Mouse (Mus musculus) hindbrain, embryonic 11.5 days (tissue): Measurements from ENCODE around the gene Ltbr. TPM values are rescaled to one million over a fixed set of nuclear protein-coding genes. Genes with fewer than 3 reads are reported as not detected.

Source experiments
- ATAC-seq: fragments of 200-750 bp; cut with Nextera tagmentation; 2 replicates; pipeline ENCODE4 v1.8.0; 2017; ENCODE audit warnings: mild to moderate bottlenecking, moderate TSS enrichment, moderate library complexity; ENCODE audit not compliant: low FRiP score
- DNase-seq: peaks from one replicate; pipeline ENCODE4 v3.0.0-alpha.2; 2015; ENCODE audit warnings: low spot score
- H3K27ac ChIP-seq: fragments of 300-500 bp; sonication (generic); 2 replicates; pipeline ENCODE4 v1.5.1; 2014; ENCODE audit warnings: mild to moderate bottlenecking, low read depth, low read length
- H3K27me3 ChIP-seq: fragments of 300-500 bp; sonication (generic); 2 replicates; pipeline ENCODE4 v1.6.1; 2014; ENCODE audit warnings: mild to moderate bottlenecking, low read length, moderate library complexity, mixed read lengths; ENCODE audit not compliant: control insufficient read depth, insufficient read depth
- H3K36me3 ChIP-seq: fragments of 300-500 bp; sonication (generic); 2 replicates; pipeline ENCODE4 v1.6.1; 2014; ENCODE audit warnings: mild to moderate bottlenecking, low read length, moderate library complexity, mixed read lengths; ENCODE audit not compliant: control insufficient read depth, insufficient read depth
- H3K4me1 ChIP-seq: fragments of 300-500 bp; sonication (generic); replicated peaks from 2 replicates; pipeline ENCODE4 v1.6.1; 2014; ENCODE audit warnings: low read length, mixed read lengths; ENCODE audit not compliant: control insufficient read depth, insufficient read depth
- H3K4me2 ChIP-seq: fragments of 300-500 bp; sonication (generic); replicated peaks from 2 replicates; pipeline ENCODE4 v1.6.1; 2014; ENCODE audit warnings: mild to moderate bottlenecking, low read depth, low read length
- H3K4me3 ChIP-seq: fragments of 300-500 bp; sonication (generic); 2 replicates; pipeline ENCODE4 v1.5.1; 2014; ENCODE audit warnings: low read depth, low read length
- H3K9ac ChIP-seq: fragments of 300-500 bp; sonication (generic); 2 replicates; pipeline ENCODE4 v1.6.1; 2014; ENCODE audit warnings: low read depth, low read length
- H3K9me3 ChIP-seq: fragments of 300-500 bp; sonication (generic); 2 replicates; pipeline ENCODE4 v1.6.1; 2016; ENCODE audit warnings: low read length; ENCODE audit not compliant: control insufficient read depth
- WGBS: fragments of 180-500 bp; shearing (Covaris S2); extraction: QIAGEN DNeasy Blood & Tissue Kit; methylation state at CpG from one replicate; pipeline ENCODE4 v1.1.7; 2014; 5-methylcytosine and 5-hydroxymethylcytosine counted together
- polyA plus RNA-seq: library from polyadenylated mRNA; unstranded; fragments of >200 nt; fragmentation: Nextera tagmentation; extraction: Ambion mirVana; gene quantifications from 2 replicates; pipeline ENCODE4 v1.2.1, GENCODE M21; 2014

Gene Ltbr
- polyA plus RNA-seq, 1 experiment from 2014 or later, result 17.9 TPM

GRCm38 (mm10) chr6:125338791-125339660 is 25.3 kb upstream of the Ltbr start:
- H3K4me2 ChIP-seq, result no peak overlapping the region
- no peak overlapping the region for H3K9ac ChIP-seq
- no peaks in the 10 kb centered on the region for H3K9me3 ChIP-seq
- DNase-seq (no peak), ATAC-seq (no peak)
- no peaks in the 10 kb centered on the region for H3K27me3 ChIP-seq
- no peak overlapping the region for H3K27ac ChIP-seq
- H3K4me3 ChIP-seq, result no peak overlapping the region
- H3K36me3 ChIP-seq, result no peaks in the 10 kb centered on the region
- 76% methylated on average over 9 of the region's 9 CpGs for WGBS
- H3K4me1 ChIP-seq, result peaks cover 2% of the 10 kb centered on the region; the same call in 1 of the 2 replicates

GRCm38 (mm10) chr6:125334356-125334755 is 20.7 kb upstream of the Ltbr start:
- H3K27ac ChIP-seq, result no peak overlapping the region
- no peak overlapping the region for H3K4me2 ChIP-seq
- no peaks in the 10 kb centered on the region for H3K36me3 ChIP-seq
- H3K4me1 ChIP-seq, result no peaks in the 10 kb centered on the region
- no peaks in the 10 kb centered on the region; the same call in 1 of the 2 replicates for H3K27me3 ChIP-seq
- H3K9ac ChIP-seq, result no peak overlapping the region
- WGBS, result 78% methylated on average over 2 of the region's 2 CpGs
- DNase-seq (no peak), ATAC-seq (no peak)
- no peaks in the 10 kb centered on the region for H3K9me3 ChIP-seq
- H3K4me3 ChIP-seq, result no peak overlapping the region

GRCm38 (mm10) chr6:125333112-125333899 is 19.6 kb upstream of the Ltbr start:
- Histone ChIP-seq H3K27ac (no peak overlapping the region), H3K9me3 (no peaks in the 10 kb centered on the region), H3K4me3 (no peak overlapping the region), H3K4me2 (no peak overlapping the region), H3K4me1 (no peaks in the 10 kb centered on the region), H3K36me3 (no peaks in the 10 kb centered on the region), H3K9ac (no peak overlapping the region), H3K27me3 (no peaks in the 10 kb centered on the region; the same call in 1 of the 2 replicates)
- WGBS, result 74% methylated on average over 14 of the region's 14 CpGs
- ATAC-seq (no peak), DNase-seq (no peak)

GRCm38 (mm10) chr6:125330626-125331326 is 17.1 kb upstream of the Ltbr start:
- WGBS, result under 1% methylated on average over 39 of the region's 39 CpGs
- peak overlapping the region; percentile 51 for H3K9ac ChIP-seq
- no peak overlapping the region for H3K27ac ChIP-seq
- no peaks in the 10 kb centered on the region for H3K4me1 ChIP-seq
- peak overlapping the region; percentile 83 for H3K4me2 ChIP-seq
- no peaks in the 10 kb centered on the region for H3K36me3 ChIP-seq
- DNase-seq (peak; percentile 87), ATAC-seq (peak; percentile 92)
- H3K9me3 ChIP-seq, result no peaks in the 10 kb centered on the region
- H3K4me3 ChIP-seq, result peak overlapping the region; percentile 47
- H3K27me3 ChIP-seq, result no peaks in the 10 kb centered on the region; the same call in 1 of the 2 replicates

GRCm38 (mm10) chr6:125328243-125328642 is 14.6 kb upstream of the Ltbr start:
- Histone ChIP-seq H3K9ac (no peak overlapping the region), H3K27me3 (peaks cover 2% of the 10 kb centered on the region; the same call in 1 of the 2 replicates), H3K27ac (no peak overlapping the region), H3K4me3 (no peak overlapping the region), H3K4me2 (no peak overlapping the region), H3K36me3 (no peaks in the 10 kb centered on the region), H3K9me3 (no peaks in the 10 kb centered on the region), H3K4me1 (no peaks in the 10 kb centered on the region)
- ATAC-seq (no peak), DNase-seq (no peak)
- WGBS, result 86% methylated on average over 5 of the region's 5 CpGs

GRCm38 (mm10) chr6:125325337-125325736 is 11.7 kb upstream of the Ltbr start:
- H3K36me3 ChIP-seq, result no peaks in the 10 kb centered on the region
- no peak overlapping the region for H3K9ac ChIP-seq
- H3K4me1 ChIP-seq, result no peaks in the 10 kb centered on the region; the same call in 1 of the 2 replicates
- ATAC-seq (no peak), DNase-seq (no peak)
- H3K4me3 ChIP-seq, result no peak overlapping the region
- no peak overlapping the region for H3K4me2 ChIP-seq
- H3K27ac ChIP-seq, result no peak overlapping the region
- WGBS, result 64% methylated on average over 6 of the region's 6 CpGs
- peaks cover 28% of the 10 kb centered on the region for H3K27me3 ChIP-seq
- no peaks in the 10 kb centered on the region for H3K9me3 ChIP-seq

- no peaks in the 10 kb centered on the region; the same call in 1 of the 2 replicates for H3K4me1 ChIP-seq
- no peak overlapping the region for H3K4me2 ChIP-seq
- ATAC-seq (no peak), DNase-seq (no peak)
- H3K27ac ChIP-seq, result no peak overlapping the region
- no peak overlapping the region for H3K4me3 ChIP-seq
- no peaks in the 10 kb centered on the region for H3K36me3 ChIP-seq
- no peaks in the 10 kb centered on the region for H3K9me3 ChIP-seq
- H3K27me3 ChIP-seq, result peaks cover 34% of the 10 kb centered on the region
- no peak overlapping the region for H3K9ac ChIP-seq
- WGBS, result 70% methylated on average over 6 of the region's 6 CpGs
Measured at GRCm38 (mm10) chr6:125323547-125323946, 9.9 kb upstream of the Ltbr start.

- H3K4me2 ChIP-seq, result no peak overlapping the region
- H3K27me3 ChIP-seq, result peaks cover 34% of the 10 kb centered on the region
- 60% methylated on average over 13 of the region's 13 CpGs for WGBS
- ATAC-seq (no peak), DNase-seq (no peak)
- H3K27ac ChIP-seq, result no peak overlapping the region
- no peak overlapping the region for H3K9ac ChIP-seq
- no peaks in the 10 kb centered on the region for H3K9me3 ChIP-seq
- no peaks in the 10 kb centered on the region for H3K36me3 ChIP-seq
- no peaks in the 10 kb centered on the region; the same call in 1 of the 2 replicates for H3K4me1 ChIP-seq
- H3K4me3 ChIP-seq, result no peak overlapping the region
Measured at GRCm38 (mm10) chr6:125322794-125323193, 9.1 kb upstream of the Ltbr start.
